Mouse (Mus musculus) hindbrain, embryonic 11.5 days (tissue): ENCODE data around the gene Hils1. TPM values are rescaled to one million over a fixed set of nuclear protein-coding genes. Genes with fewer than 3 reads are reported as not detected.

Experiments
- ATAC-seq: fragments of 200-750 bp; cut with Nextera tagmentation; 2 replicates; pipeline ENCODE4 v1.8.0; 2017; ENCODE audit warnings: mild to moderate bottlenecking, moderate TSS enrichment, moderate library complexity; ENCODE audit not compliant: low FRiP score
- DNase-seq: peaks from one replicate; pipeline ENCODE4 v3.0.0-alpha.2; 2015; ENCODE audit warnings: low spot score
- H3K27ac ChIP-seq: fragments of 300-500 bp; sonication (generic); 2 replicates; pipeline ENCODE4 v1.5.1; 2014; ENCODE audit warnings: mild to moderate bottlenecking, low read depth, low read length
- H3K27me3 ChIP-seq: fragments of 300-500 bp; sonication (generic); 2 replicates; pipeline ENCODE4 v1.6.1; 2014; ENCODE audit warnings: mild to moderate bottlenecking, low read length, moderate library complexity, mixed read lengths; ENCODE audit not compliant: control insufficient read depth, insufficient read depth
- H3K36me3 ChIP-seq: fragments of 300-500 bp; sonication (generic); 2 replicates; pipeline ENCODE4 v1.6.1; 2014; ENCODE audit warnings: mild to moderate bottlenecking, low read length, moderate library complexity, mixed read lengths; ENCODE audit not compliant: control insufficient read depth, insufficient read depth
- H3K4me1 ChIP-seq: fragments of 300-500 bp; sonication (generic); replicated peaks from 2 replicates; pipeline ENCODE4 v1.6.1; 2014; ENCODE audit warnings: low read length, mixed read lengths; ENCODE audit not compliant: control insufficient read depth, insufficient read depth
- H3K4me2 ChIP-seq: fragments of 300-500 bp; sonication (generic); replicated peaks from 2 replicates; pipeline ENCODE4 v1.6.1; 2014; ENCODE audit warnings: mild to moderate bottlenecking, low read depth, low read length
- H3K4me3 ChIP-seq: fragments of 300-500 bp; sonication (generic); 2 replicates; pipeline ENCODE4 v1.5.1; 2014; ENCODE audit warnings: low read depth, low read length
- H3K9ac ChIP-seq: fragments of 300-500 bp; sonication (generic); 2 replicates; pipeline ENCODE4 v1.6.1; 2014; ENCODE audit warnings: low read depth, low read length
- H3K9me3 ChIP-seq: fragments of 300-500 bp; sonication (generic); 2 replicates; pipeline ENCODE4 v1.6.1; 2016; ENCODE audit warnings: low read length; ENCODE audit not compliant: control insufficient read depth
- WGBS: fragments of 180-500 bp; shearing (Covaris S2); extraction: QIAGEN DNeasy Blood & Tissue Kit; methylation state at CpG from one replicate; pipeline ENCODE4 v1.1.7; 2014; 5-methylcytosine and 5-hydroxymethylcytosine counted together
- polyA plus RNA-seq: library from polyadenylated mRNA; unstranded; fragments of >200 nt; fragmentation: Nextera tagmentation; extraction: Ambion mirVana; gene quantifications from 2 replicates; pipeline ENCODE4 v1.2.1, GENCODE M21; 2014

Hils1 gene
- polyA plus RNA-seq, 1 experiment from 2014 or later: not detected

GRCm38 (mm10) chr11:95015484-95015883 is 48.1 kb downstream of the Hils1 start:
- H3K9ac ChIP-seq: no peak overlapping the region
- 0 out of 2 replicates have a peak, but pooled peaks cover 7% of the 10 kb centered on the region for H3K4me1 ChIP-seq
- no peak overlapping the region for H3K4me2 ChIP-seq

More at GRCm38 (mm10) chr11:95015484-95015883, 48.1 kb downstream of the Hils1 start:
- H3K27me3 ChIP-seq: no peaks in the 10 kb centered on the region
- 78% methylated on average over 3 of the region's 3 CpGs for WGBS
- H3K27ac ChIP-seq: no peak overlapping the region
- ATAC-seq (no peak), DNase-seq (no peak)
- H3K9me3 ChIP-seq: no peaks in the 10 kb centered on the region
- H3K36me3 ChIP-seq: peaks cover 11% of the 10 kb centered on the region; the same call in 1 of the 2 replicates
- H3K4me3 ChIP-seq: no peak overlapping the region

Other genes with a start within 250 kb of the Hils1 start
- gene Cdc34b, start 225.8 kb upstream of the Hils1 start, polyA plus RNA-seq: 0.17 and 0.19 TPM in 2 replicates
- gene Tmem92, start 184.9 kb upstream of the Hils1 start, polyA plus RNA-seq: not detected in 2 replicates
- 122 and 135 TPM in 2 replicates for gene Col1a1, start 31.4 kb upstream of the Hils1 start, polyA plus RNA-seq
- gene Sgca, start 8.7 kb downstream of the Hils1 start, polyA plus RNA-seq: 0.11 and 0.29 TPM in 2 replicates
- 12.4 and 16.2 TPM in 2 replicates for gene Ppp1r9b, start 23.4 kb downstream of the Hils1 start, polyA plus RNA-seq
- 46.1 and 47.6 TPM in 2 replicates for gene Samd14, start 42.3 kb downstream of the Hils1 start, polyA plus RNA-seq
- 12.5 and 13.0 TPM in 2 replicates for gene Pdk2, start 73.8 kb downstream of the Hils1 start, polyA plus RNA-seq
- gene Itga3, start 109.2 kb downstream of the Hils1 start, polyA plus RNA-seq: 4.2 and 4.4 TPM in 2 replicates
- 1.7 TPM in 2 replicates for gene Dlx3, start 152.5 kb downstream of the Hils1 start, polyA plus RNA-seq
- gene Dlx4, start 178.7 kb downstream of the Hils1 start, polyA plus RNA-seq: 0.13 TPM in 1 of 2 replicates, not detected in the other